ENCODE assay signal across 9 mouse cellular contexts in the genomic region with DNA sequence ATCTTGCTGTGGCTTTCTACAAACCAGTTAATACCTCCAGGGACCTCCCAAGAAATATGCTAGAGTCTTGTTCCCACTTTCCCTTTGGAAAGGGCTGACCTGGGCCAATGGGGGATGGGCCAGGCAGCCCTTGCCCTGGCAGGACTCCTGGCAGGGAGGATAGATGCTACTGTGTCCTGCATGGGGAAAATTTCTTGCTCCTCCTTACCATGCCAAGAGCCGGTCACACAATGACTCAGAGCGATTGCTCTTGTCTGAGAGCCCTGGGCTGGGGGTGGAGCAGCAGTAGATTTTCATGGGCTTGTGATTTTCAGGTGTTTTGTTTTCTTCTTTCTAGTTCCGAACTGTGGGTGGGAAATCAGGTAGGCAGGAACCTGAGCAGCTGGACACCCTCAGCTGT. TPM values are rescaled to one million over a fixed set of nuclear protein-coding genes. Genes with fewer than 3 reads are reported as not detected.
A peak's percentile ranks its signal among the peaks of the same experiment; 100 is the strongest.
DNase-seq lines count a peak whose midpoint lies in the region; ATAC-seq and TF ChIP-seq lines count a peak whose summit lies in the region.
"Had no signal": no experiment of that assay in that cellular context is flagged by ENCODE, and none has a peak within 500 bp of the region (broad histone marks: within the 10 kb centered on the region; RNA-seq: fewer than 3 reads in every experiment).

No protein-coding gene starts in this region.

- TF ChIP-seq EP300 in ES-Bruce4 (IDR thresholded peaks at IDR 0.05; ENCODE audit: insufficient read depth, low read depth, low read length) = no peak

- no peak for TF ChIP-seq POLR2A in ES-Bruce4 (IDR thresholded peaks at IDR 0.05; ENCODE audit: insufficient read depth, low read length)

- no peak overlapping the region for H3K4me2 ChIP-seq in hindbrain, embryonic 16.5 days (ENCODE audit: low read length)
- H3K4me2 ChIP-seq: heart, embryonic 11.5 days had no signal

- H3K4me1 ChIP-seq in hindbrain, embryonic 10.5 days (replicated peaks) = peaks cover 29% of the 10 kb centered on the region
- peaks cover 5% of the 10 kb centered on the region for H3K4me1 ChIP-seq in hindbrain, embryonic 16.5 days (ENCODE audit: control insufficient read depth, insufficient read depth, low read depth, low read length)
- peaks cover 5% of the 10 kb centered on the region for H3K4me1 ChIP-seq in ES-Bruce4 (ENCODE audit: control insufficient read depth, insufficient read depth, low read length)

- H3K27me3 ChIP-seq in hindbrain, embryonic 10.5 days (ENCODE audit: insufficient read depth, poor library complexity, severe bottlenecking) = no peaks in the 10 kb centered on the region
- H3K27me3 ChIP-seq in hindbrain, embryonic 16.5 days (replicated peaks; ENCODE audit: control insufficient read depth, insufficient read depth, low read length) = no peaks in the 10 kb centered on the region
- H3K27me3 ChIP-seq in ES-Bruce4 (ENCODE audit: control insufficient read depth, insufficient read depth, low read length, poor library complexity, severe bottlenecking) = no peaks in the 10 kb centered on the region

- H3K36me3 ChIP-seq in hindbrain, embryonic 10.5 days = no peaks in the 10 kb centered on the region
- H3K36me3 ChIP-seq in hindbrain, embryonic 16.5 days (ENCODE audit: control insufficient read depth, insufficient read depth, low read length) = no peaks in the 10 kb centered on the region
- H3K36me3 ChIP-seq in ES-Bruce4 (ENCODE audit: control insufficient read depth, insufficient read depth, low read length, poor library complexity, severe bottlenecking) = no peaks in the 10 kb centered on the region

- peak overlapping the region; percentile 64 for H3K27ac ChIP-seq in hindbrain, embryonic 10.5 days
- H3K27ac ChIP-seq in hindbrain, embryonic 16.5 days (ENCODE audit: low read depth, low read length) = no peak overlapping the region
- H3K27ac ChIP-seq in ES-Bruce4 (ENCODE audit: insufficient read depth, low read length) = peak overlapping the region; percentile 71

- H3K9me3 ChIP-seq in hindbrain, embryonic 10.5 days = no peaks in the 10 kb centered on the region
- no peaks in the 10 kb centered on the region for H3K9me3 ChIP-seq in hindbrain, embryonic 16.5 days (ENCODE audit: control insufficient read depth, low read length)
- H3K9me3 ChIP-seq in ES-Bruce4 (replicated peaks; ENCODE audit: control insufficient read depth, insufficient read depth, low read length, poor library complexity, severe bottlenecking) = no peaks in the 10 kb centered on the region

- H3K4me3 ChIP-seq in hindbrain, embryonic 10.5 days = no peak overlapping the region
- no peak overlapping the region for H3K4me3 ChIP-seq in hindbrain, embryonic 16.5 days (ENCODE audit: low read length)
- peak overlapping the region; percentile 1; the same call in 1 of the 2 replicates for H3K4me3 ChIP-seq in ES-Bruce4 (ENCODE audit: low read depth, low read length)
- H3K4me3 ChIP-seq: myocyte had no signal

- no peak for DNase-seq in hindbrain, embryonic 10.5 days (ENCODE audit: low spot score)
- peak; percentile 32 for DNase-seq in brain, adult 2 months (ENCODE audit: low read depth, low spot score)
- DNase-seq in kidney, postnatal 36 days = peak; percentile 70 to 76
- no peak for DNase-seq in embryo, embryonic 11 days

- no peak for TF ChIP-seq CTCF in ES-Bruce4 (IDR thresholded peaks at IDR 0.05; ENCODE audit: low read depth, low read length)

- 65% methylated on average over 3 of the region's 3 CpGs for WGBS in hindbrain, embryonic 10.5 days
- WGBS in hindbrain, embryonic 16.5 days = 55% methylated on average over 3 of the region's 3 CpGs

- no peak for ATAC-seq in hindbrain, embryonic 16.5 days
- no peak for ATAC-seq in granulocyte monocyte progenitor cell, adult 5-6 weeks (replicated peaks; ENCODE audit: poor library complexity, severe bottlenecking)

- no peak overlapping the region for H3K9ac ChIP-seq in hindbrain, embryonic 16.5 days (ENCODE audit: low read depth, low read length)
- H3K9ac ChIP-seq in ES-Bruce4 (ENCODE audit: low read depth, poor library complexity, severe bottlenecking) = no peak overlapping the region

RNA-seq across cellular contexts. Expression of a gene that starts 39.0 kb away (rescaled TPM):
- polyA plus RNA-seq in hindbrain, embryonic 10.5 days (2016; fragmentation: Nextera tagmentation; extraction: Ambion mirVana) = 3.9 and 7.1 TPM in 2 replicates
- 9.7 and 12.9 TPM in 2 replicates for polyA plus RNA-seq in hindbrain, embryonic 16.5 days (2015; fragmentation: Nextera tagmentation; extraction: Ambion mirVana)
- 2.7 and 3.2 TPM in 2 replicates for polyA plus RNA-seq in ES-Bruce4 (2011; ENCODE audit: insufficient read depth, insufficient read length, low read depth, missing spikeins)
- total RNA-seq in granulocyte monocyte progenitor cell, adult 5-6 weeks (2014; fragmentation: Nextera tagmentation) = 0.43 and 5.1 TPM in 2 replicates
- 0.10 and 0.39 TPM in 2 replicates for total RNA-seq in granulocyte monocyte progenitor cell, adult 5-6 weeks (2017)

Comparison
In these comparisons a context has a peak if more than half of its experiments do, and no peak if none do; other contexts are left out.
1. DNase-seq: peak in brain, adult 2 months (single experiment) and kidney, postnatal 36 days (2 of 2); none in hindbrain, embryonic 10.5 days (single experiment) and embryo, embryonic 11 days (single experiment).